Mouse (Mus musculus) midbrain, postnatal 0 days (tissue): ENCODE measurements at regions not wholly inside any gene's neighbourhood (a gene's known extent, or its start where the extent isn't known, plus 50 kb on each side); places are given as distances from the start of the nearest gene placed in this dataset.

Source experiments
- ATAC-seq: fragments of 200-750 bp; cut with Nextera tagmentation; 2 replicates; pipeline ENCODE4 v1.8.0; 2017; ENCODE audit warnings: moderate number of reproducible peaks, mild to moderate bottlenecking, moderate TSS enrichment, moderate library complexity; ENCODE audit not compliant: low FRiP score
- DNase-seq: peaks from one replicate; pipeline ENCODE4 v3.0.0-alpha.2; 2015; ENCODE audit warnings: low spot score
- H3K27ac ChIP-seq: fragments of 300-500 bp; sonication (generic); 2 replicates; pipeline ENCODE4 v1.5.1; 2014; ENCODE audit warnings: low read depth, mild to moderate bottlenecking, low read length, mixed read lengths
- H3K27me3 ChIP-seq: fragments of 300-500 bp; sonication (generic); 2 replicates; pipeline ENCODE4 v1.6.1; 2014; ENCODE audit warnings: low read length, control low read depth, mixed read lengths; ENCODE audit not compliant: insufficient read depth
- H3K36me3 ChIP-seq: fragments of 300-500 bp; sonication (generic); 2 replicates; pipeline ENCODE4 v1.6.1; 2014; ENCODE audit warnings: low read length, control low read depth, mixed read lengths; ENCODE audit not compliant: insufficient read depth
- H3K4me1 ChIP-seq: fragments of 300-500 bp; sonication (generic); 2 replicates; pipeline ENCODE4 v1.6.1; 2014; ENCODE audit warnings: mild to moderate bottlenecking, control low read depth, antibody characterized with exemption, low read length, mixed read lengths; ENCODE audit not compliant: insufficient read depth
- H3K4me2 ChIP-seq: fragments of 300-500 bp; sonication (generic); 2 replicates; pipeline ENCODE4 v1.6.1; 2014; ENCODE audit warnings: low read depth, mild to moderate bottlenecking, low read length, mixed read lengths; ENCODE audit not compliant: poor library complexity, severe bottlenecking
- H3K4me3 ChIP-seq: fragments of 300-500 bp; sonication (generic); 2 replicates; pipeline ENCODE4 v1.5.1; 2014; ENCODE audit warnings: low read depth, mild to moderate bottlenecking, low read length, moderate library complexity
- H3K9ac ChIP-seq: fragments of 300-500 bp; sonication (generic); replicated peaks from 2 replicates; pipeline ENCODE4 v1.6.1; 2014; ENCODE audit warnings: mild to moderate bottlenecking, low read length, moderate library complexity, mixed read lengths; ENCODE audit not compliant: poor library complexity, severe bottlenecking
- H3K9me3 ChIP-seq: fragments of 300-500 bp; sonication (generic); 2 replicates; pipeline ENCODE4 v1.6.1; 2016; ENCODE audit warnings: low read length, control low read depth
- CTCF ChIP-seq: IDR thresholded peaks from 2 replicates; pipeline ENCODE4 v1.5.1; 2016; ENCODE audit warnings: antibody characterized with exemption, mild to moderate bottlenecking
- WGBS: fragments of 180-500 bp; shearing (Covaris S2); extraction: QIAGEN DNeasy Blood & Tissue Kit; methylation state at CpG from one replicate; pipeline ENCODE4 v1.1.7; 2014; 5-methylcytosine and 5-hydroxymethylcytosine counted together

DNA sequence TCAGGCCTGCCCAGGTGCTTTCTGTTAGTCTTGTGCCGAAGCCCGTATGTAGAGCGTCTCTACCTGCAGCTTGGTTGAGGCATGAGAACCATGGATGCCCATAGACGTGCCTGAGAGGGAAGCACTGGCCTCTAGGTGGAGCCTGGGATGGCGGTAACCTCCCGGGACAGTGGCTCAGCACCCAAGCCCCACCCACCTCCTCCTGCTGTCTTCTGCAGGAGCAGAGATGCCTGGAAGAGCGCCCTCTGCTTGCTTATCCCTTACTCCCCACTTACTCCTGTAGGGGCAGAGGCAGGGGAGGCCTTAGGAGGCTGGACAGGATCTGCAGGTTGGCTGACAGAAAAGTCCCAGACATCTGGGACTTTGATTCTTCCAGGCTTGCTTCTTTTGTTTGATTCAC is 92.7 kb upstream of the Zc3h12a start:
- Histone ChIP-seq H3K4me2 (no peak overlapping the region), H3K9me3 (no peaks in the 10 kb centered on the region), H3K36me3 (no peaks in the 10 kb centered on the region), H3K27me3 (0 out of 2 replicates have a peak, but pooled peaks cover 4% of the 10 kb centered on the region), H3K9ac (no peak overlapping the region), H3K4me1 (no peaks in the 10 kb centered on the region), H3K27ac (no peak overlapping the region), H3K4me3 (no peak overlapping the region)
- no peak for ATAC-seq
- TF ChIP-seq CTCF = peak; percentile 46
- DNase-seq = no peak
- 36% methylated on average over 7 of the region's 7 CpGs for WGBS

DNA sequence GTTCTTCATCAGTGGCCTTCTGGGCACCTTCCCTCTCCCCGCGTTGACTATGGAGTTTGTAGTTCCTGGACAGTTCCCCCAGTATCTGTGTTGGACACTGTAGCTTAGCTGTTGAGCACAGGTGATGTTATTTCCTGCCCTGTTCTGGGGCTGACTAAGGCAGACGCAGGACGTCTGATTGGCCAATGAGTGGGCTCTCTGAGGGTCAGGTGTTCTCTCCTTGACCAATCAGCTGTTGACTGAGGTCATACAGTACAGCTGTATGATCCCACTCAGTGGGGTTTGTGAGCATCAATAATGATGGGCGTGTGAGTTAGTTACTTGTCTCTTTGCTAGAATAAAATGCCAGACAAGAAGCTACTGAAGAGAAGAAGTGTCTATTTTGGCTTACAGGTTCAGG is 91.6 kb upstream of the Zc3h12a start:
- H3K27ac ChIP-seq = no peak overlapping the region
- no peaks in the 10 kb centered on the region for H3K4me1 ChIP-seq
- WGBS = 93% methylated on average over 5 of the region's 5 CpGs
- no peak overlapping the region for H3K4me2 ChIP-seq
- no peaks in the 10 kb centered on the region for H3K36me3 ChIP-seq
- H3K9ac ChIP-seq = no peak overlapping the region
- ATAC-seq = no peak
- 0 out of 2 replicates have a peak, but pooled peaks cover 3% of the 10 kb centered on the region for H3K27me3 ChIP-seq
- no peak overlapping the region for H3K4me3 ChIP-seq
- no peak for TF ChIP-seq CTCF
- no peak for DNase-seq
- H3K9me3 ChIP-seq = no peaks in the 10 kb centered on the region

DNA sequence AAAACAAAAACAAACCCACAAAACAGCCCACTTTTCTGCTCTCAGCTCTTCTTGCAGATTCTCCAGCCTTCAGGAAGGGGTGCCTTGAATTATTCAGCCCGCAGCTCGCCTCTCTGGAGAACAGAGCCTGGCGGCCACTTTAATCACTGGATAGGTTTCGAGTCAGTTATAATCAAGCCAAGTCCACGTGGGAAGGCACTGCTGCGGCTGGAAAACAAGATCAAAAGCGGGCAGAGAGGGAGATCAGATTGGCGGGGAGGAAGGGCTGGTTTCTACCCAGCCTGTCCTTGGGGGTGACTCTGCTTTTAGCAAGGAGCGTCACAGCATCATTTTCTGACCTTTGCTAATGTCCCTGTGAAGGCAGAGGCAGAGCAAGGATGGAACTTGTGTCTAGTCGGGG is 86.7 kb upstream of the Zc3h12a start:
- no peak overlapping the region for H3K4me3 ChIP-seq
- no peaks in the 10 kb centered on the region for H3K27me3 ChIP-seq
- H3K4me1 ChIP-seq = no peaks in the 10 kb centered on the region
- TF ChIP-seq CTCF = no peak
- DNase-seq = no peak
- H3K9me3 ChIP-seq = no peaks in the 10 kb centered on the region
- 30% methylated on average over 10 of the region's 10 CpGs for WGBS
- H3K4me2 ChIP-seq = no peak overlapping the region
- H3K36me3 ChIP-seq = no peaks in the 10 kb centered on the region
- no peak for ATAC-seq
- H3K27ac ChIP-seq = no peak overlapping the region
- no peak overlapping the region for H3K9ac ChIP-seq

DNA sequence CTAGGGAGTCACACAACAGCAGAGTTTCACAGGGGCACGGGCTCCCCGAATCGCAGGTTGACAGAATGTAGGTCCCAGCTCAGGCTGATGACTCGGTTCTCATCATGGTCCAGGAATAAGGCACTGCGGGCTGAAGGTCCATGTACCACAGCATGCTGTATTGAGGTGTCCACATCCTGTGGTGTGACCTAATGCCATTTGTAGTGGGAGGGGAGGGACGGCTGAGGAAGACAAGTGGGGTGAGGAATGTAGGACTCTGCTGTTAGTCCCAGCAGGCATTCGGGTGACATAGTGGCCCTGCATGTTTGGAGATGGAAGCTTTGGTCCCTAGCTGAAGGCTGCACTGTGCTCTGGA is 84.5 kb upstream of the Zc3h12a start:
- Histone ChIP-seq H3K27me3 (no peaks in the 10 kb centered on the region), H3K9ac (no peak overlapping the region), H3K27ac (no peak overlapping the region), H3K4me3 (no peak overlapping the region), H3K4me2 (no peak overlapping the region), H3K4me1 (no peaks in the 10 kb centered on the region), H3K36me3 (no peaks in the 10 kb centered on the region), H3K9me3 (no peaks in the 10 kb centered on the region)
- no peak for TF ChIP-seq CTCF
- ATAC-seq = no peak
- WGBS = 54% methylated on average over 7 of the region's 7 CpGs
- no peak for DNase-seq

DNA sequence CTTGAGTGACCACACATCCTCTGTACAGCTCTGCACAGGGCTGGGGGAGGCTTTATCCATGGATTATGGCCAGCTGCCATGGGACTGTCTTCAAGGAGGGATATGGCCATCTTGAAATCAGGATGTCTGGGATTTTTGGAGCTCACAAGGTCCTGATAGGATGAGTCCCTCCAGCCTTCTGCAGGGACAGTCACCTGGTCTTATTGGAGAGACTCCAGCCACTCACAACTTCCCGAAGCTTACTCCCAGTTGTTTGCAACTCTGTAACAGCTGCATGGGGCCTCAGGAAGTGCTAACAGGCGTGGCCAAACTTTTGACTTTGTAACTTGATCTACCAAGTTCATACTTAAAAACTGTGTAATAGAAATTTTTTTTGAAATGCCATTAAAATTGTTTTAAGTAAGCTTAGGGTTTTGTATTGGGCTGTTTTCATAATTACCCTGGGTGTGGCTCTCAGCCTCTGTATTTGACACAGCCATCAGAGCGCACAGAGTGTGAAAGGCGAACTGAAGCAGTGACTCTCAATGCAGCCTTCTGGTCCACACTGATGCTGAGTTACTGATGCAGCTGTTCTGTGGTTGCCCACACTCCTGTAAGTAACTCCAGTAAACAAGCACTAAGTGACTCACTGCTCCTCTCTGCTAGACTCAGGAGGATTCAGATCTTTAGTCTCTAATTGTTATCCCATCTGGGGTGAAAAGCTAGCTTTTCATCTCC is 84.0 kb upstream of the Zc3h12a start:
- Histone ChIP-seq H3K4me1 (no peaks in the 10 kb centered on the region), H3K36me3 (no peaks in the 10 kb centered on the region), H3K9me3 (no peaks in the 10 kb centered on the region), H3K27me3 (no peaks in the 10 kb centered on the region), H3K27ac (no peak overlapping the region), H3K9ac (no peak overlapping the region), H3K4me2 (no peak overlapping the region), H3K4me3 (no peak overlapping the region)
- DNase-seq (no peak), ATAC-seq (no peak)
- no peak for TF ChIP-seq CTCF
- WGBS = 61% methylated on average over 4 of the region's 4 CpGs

DNA sequence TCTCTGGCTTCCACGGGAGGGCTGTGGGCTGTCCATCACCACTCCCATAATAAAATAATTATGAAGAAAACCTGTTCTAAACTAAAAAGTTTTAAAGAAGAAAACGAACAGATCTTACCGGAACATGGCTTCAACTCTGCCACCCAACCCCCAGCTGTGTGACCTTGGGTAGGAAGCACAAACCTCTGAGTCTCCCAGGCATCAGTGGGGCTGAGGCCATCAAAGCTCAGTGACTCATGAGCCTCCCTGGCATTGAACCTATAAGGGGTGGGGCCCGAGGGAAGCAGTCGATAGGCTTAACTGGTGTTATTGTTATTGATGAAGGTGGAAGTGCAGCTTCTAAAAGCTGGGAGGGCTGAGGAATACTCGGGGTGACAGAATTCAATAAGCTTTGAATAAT is 83.1 kb upstream of the Zc3h12a start:
- TF ChIP-seq CTCF = no peak
- no peaks in the 10 kb centered on the region for H3K36me3 ChIP-seq
- H3K27ac ChIP-seq = no peak overlapping the region
- H3K27me3 ChIP-seq = no peaks in the 10 kb centered on the region
- DNase-seq (no peak), ATAC-seq (no peak)
- no peak overlapping the region for H3K4me3 ChIP-seq
- no peak overlapping the region for H3K9ac ChIP-seq
- H3K4me2 ChIP-seq = no peak overlapping the region
- H3K4me1 ChIP-seq = no peaks in the 10 kb centered on the region
- H3K9me3 ChIP-seq = no peaks in the 10 kb centered on the region
- 78% methylated on average over 6 of the region's 6 CpGs for WGBS
